Mouse (Mus musculus): ENCODE measurements around the gene Pou6f2. TPM values are rescaled to one million over a fixed set of nuclear protein-coding genes. Genes with fewer than 3 reads are reported as not detected.

Gene Pou6f2
- total RNA-seq, 2 experiments from 2014 or later = 3.1 to 4.0 TPM

- DNase-seq (ENCODE audit: low spot score in 2 of 2) = peak; percentile 59 to 66
- intact Hi-C loops (cut with DNase I) = loop anchor here (10.0 kb wide), 2 partner anchors 210 to 570 kb away; no protein-coding TSS in a partner anchor
Measured at GRCm38 (mm10) chr13:18124368-18124767, 273.1 kb downstream of the Pou6f2 start.

GRCm38 (mm10) chr13:18120406-18120805 lies 277.1 kb downstream of the Pou6f2 start:
- no peak for DNase-seq (ENCODE audit: low spot score in 2 of 2)
- intact Hi-C loops (cut with DNase I) = loop anchor here (10.0 kb wide), 2 partner anchors 214 to 574 kb away; no protein-coding TSS in a partner anchor

- intact Hi-C loops (cut with DNase I) = loop anchor here (10.0 kb wide), 1 partner anchor 57 kb away; no protein-coding TSS in a partner anchor
- no peak for DNase-seq (ENCODE audit: low spot score in 2 of 2)
Measured at GRCm38 (mm10) chr13:18081443-18082119, 315.9 kb downstream of the Pou6f2 start.
